Mouse (Mus musculus): Measurements from ENCODE around the gene Reg2.
"Not testable (repeated sequence)": the region's sequence is repeated elsewhere in the genome, so short reads cannot be mapped to it uniquely, and the experiment has no call there.

DNA sequence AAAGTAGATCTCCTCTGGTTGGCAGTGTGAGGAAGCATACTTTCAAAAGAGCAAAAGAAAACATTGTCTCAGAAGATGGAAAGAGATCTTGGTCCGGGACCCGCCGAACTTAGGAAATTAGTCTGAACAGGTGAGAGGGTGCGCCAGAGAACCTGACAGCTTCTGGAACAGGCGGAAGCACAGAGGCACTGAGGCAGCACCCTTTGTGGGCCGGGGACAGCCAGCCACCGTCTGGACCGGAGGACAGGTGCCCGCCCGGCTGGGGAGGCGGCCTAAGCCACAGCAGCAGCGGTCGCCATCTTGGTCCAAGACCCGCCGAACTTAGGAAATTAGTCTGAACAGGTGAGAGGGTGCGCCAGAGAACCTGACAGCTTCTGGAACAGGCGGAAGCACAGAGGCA is at the start of gene Reg2:
- TF ChIP-seq CTCF (IDR thresholded peaks at IDR 0.05; ENCODE audit: borderline replicate concordance, insufficient read depth, low read length); POLR2A (IDR thresholded peaks at IDR 0.05; ENCODE audit: low read depth, low read length): not testable (repeated sequence)
